Mouse (Mus musculus) urinary bladder, postnatal 36 days (tissue): ENCODE data around the gene Pak4.
"Not testable (repeated sequence)": the region's sequence is repeated elsewhere in the genome, so short reads cannot be mapped to it uniquely, and the experiment has no call there.

Experiments
- DNase-seq, 2 experiments: peaks; one replicate each; pipeline ENCODE4 v3.0.0; 2022; ENCODE audit warnings: low spot score in 2 of 2, mixed read lengths in 1 of 2

Pak4 gene

DNA sequence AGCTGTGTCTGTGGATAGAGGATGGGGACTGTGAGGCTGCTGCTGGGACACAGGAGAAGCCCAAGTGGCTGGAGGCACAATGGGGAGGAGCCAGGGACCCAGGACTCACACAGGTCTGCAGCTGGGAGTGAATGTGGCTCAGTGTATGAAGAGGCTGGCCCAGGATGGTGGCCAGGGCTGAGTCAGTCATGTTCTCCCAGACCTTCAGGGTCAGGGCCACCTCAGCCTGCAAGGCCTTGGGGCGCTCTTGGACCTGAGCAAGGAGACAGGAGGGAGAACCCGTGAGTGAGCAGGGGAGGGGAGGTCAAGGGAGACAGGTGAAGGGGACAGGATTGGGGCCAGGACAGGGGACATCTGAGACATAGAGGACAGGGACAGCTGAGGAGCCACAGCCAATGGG is 88.9 kb downstream of the Pak4 start:
- not testable (repeated sequence) for DNase-seq
